Mouse (Mus musculus): ENCODE data around the gene Mdk.

DNA sequence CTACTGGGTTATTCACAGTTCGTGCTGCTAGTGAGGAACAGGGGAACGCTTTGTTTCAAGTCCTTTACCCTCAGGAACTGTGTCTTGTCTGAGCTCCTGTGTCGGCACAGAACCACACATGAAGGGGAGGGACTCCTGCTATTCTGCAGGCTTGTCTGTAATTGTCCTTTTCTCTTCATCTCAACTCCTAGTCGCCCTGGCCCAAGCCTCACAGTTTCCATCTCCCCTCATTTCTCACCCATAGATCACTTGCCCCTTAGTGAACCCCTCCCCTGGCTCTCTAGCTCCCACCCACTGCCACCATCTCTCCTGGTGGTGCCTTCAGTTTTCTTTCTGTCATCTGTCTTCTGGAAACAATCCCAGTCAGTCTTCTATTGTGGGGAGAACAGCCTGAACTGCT lies 48.1 kb upstream of the Mdk start:
- TF ChIP-seq REST (IDR thresholded peaks at IDR 0.05; ENCODE audit: insufficient read depth, insufficient read length) (no peak), POLR2AphosphoS2 (IDR thresholded peaks at IDR 0.05; ENCODE audit: insufficient read length, low read depth) (no peak), POLR2A (IDR thresholded peaks at IDR 0.05; ENCODE audit: insufficient read length, low read depth) (no peak)

All from myocyte (in vitro differentiated cells).